Mouse (Mus musculus): Measurements from ENCODE around the gene Nodal. TPM values are rescaled to one million over a fixed set of nuclear protein-coding genes. Genes with fewer than 3 reads are reported as not detected.

The Nodal gene
- total RNA-seq, 2 experiments from 2014 or later = 0.10 TPM; not detected in 1

GRCm38 (mm10) chr10:61392584-61392983 is 25.2 kb upstream of the Nodal start:
- intact Hi-C loops (cut with DNase I) = no loop called here
- DNase-seq = no peak

- no peak for DNase-seq
- intact Hi-C loops (cut with DNase I) = no loop called here
Measured at GRCm38 (mm10) chr10:61394476-61395136, 23.2 kb upstream of the Nodal start.

- intact Hi-C loops (cut with DNase I) = no loop called here
- no peak for DNase-seq
Measured at GRCm38 (mm10) chr10:61398125-61398524, 19.6 kb upstream of the Nodal start.

- DNase-seq = peak; percentile 78 to 85
- intact Hi-C loops (cut with DNase I) = loop anchor here (1.0 kb wide), 1 partner anchor 58 kb away; no protein-coding TSS in a partner anchor
Measured at GRCm38 (mm10) chr10:61399156-61399734, 18.5 kb upstream of the Nodal start.

- intact Hi-C loops (cut with DNase I) = loop anchor here (5.0 kb wide), 1 partner anchor 203 kb away; no protein-coding TSS in a partner anchor
- no peak for DNase-seq
Measured at GRCm38 (mm10) chr10:61400407-61400806, 17.4 kb upstream of the Nodal start.

GRCm38 (mm10) chr10:61402480-61402879 is 15.3 kb upstream of the Nodal start:
- intact Hi-C loops (cut with DNase I) = loop anchor here (5.0 kb wide), 1 partner anchor 205 kb away; no protein-coding TSS in a partner anchor
- DNase-seq = no peak

GRCm38 (mm10) chr10:61402911-61403310 is 14.9 kb upstream of the Nodal start:
- intact Hi-C loops (cut with DNase I) = loop anchor here (5.0 kb wide), 1 partner anchor 206 kb away; no protein-coding TSS in a partner anchor

GRCm38 (mm10) chr10:61405958-61406357 is 11.8 kb upstream of the Nodal start:
- intact Hi-C loops (cut with DNase I) = no loop called here

More at GRCm38 (mm10) chr10:61402911-61403310, 14.9 kb upstream of the Nodal start:
- DNase-seq = no peak

GRCm38 (mm10) chr10:61409776-61410175 is 8.0 kb upstream of the Nodal start:
- intact Hi-C loops (cut with DNase I) = no loop called here
- no peak for DNase-seq

More at GRCm38 (mm10) chr10:61405958-61406357, 11.8 kb upstream of the Nodal start:
- DNase-seq = no peak

GRCm38 (mm10) chr10:61410193-61410592 is 7.6 kb upstream of the Nodal start:
- DNase-seq = no peak
- intact Hi-C loops (cut with DNase I) = no loop called here

GRCm38 (mm10) chr10:61412910-61413625 is 4.7 kb upstream of the Nodal start:
- intact Hi-C loops (cut with DNase I) = no loop called here
- DNase-seq = no peak

- no peak for DNase-seq
- intact Hi-C loops (cut with DNase I) = no loop called here
Measured at GRCm38 (mm10) chr10:61415240-61415639, 2.5 kb upstream of the Nodal start.

- DNase-seq = no peak
Measured at GRCm38 (mm10) chr10:61415890-61416289, 1.9 kb upstream of the Nodal start.

GRCm38 (mm10) chr10:61416561-61416960 is 1.2 kb upstream of the Nodal start:
- no peak for DNase-seq
- intact Hi-C loops (cut with DNase I) = no loop called here

More at GRCm38 (mm10) chr10:61415890-61416289, 1.9 kb upstream of the Nodal start:
- intact Hi-C loops (cut with DNase I) = no loop called here

- DNase-seq = no peak
- intact Hi-C loops (cut with DNase I) = no loop called here
Measured at GRCm38 (mm10) chr10:61417046-61417445, 726 bp upstream of the Nodal start.

GRCm38 (mm10) chr10:61418131-61418900 is 544 bp downstream of the Nodal start:
- no peak for DNase-seq
- intact Hi-C loops (cut with DNase I) = no loop called here

- intact Hi-C loops (cut with DNase I) = no loop called here
- no peak for DNase-seq
Measured at GRCm38 (mm10) chr10:61419146-61419545, 1.4 kb downstream of the Nodal start.

- intact Hi-C loops (cut with DNase I) = no loop called here
- no peak for DNase-seq
Measured at GRCm38 (mm10) chr10:61420011-61420410, 2.2 kb downstream of the Nodal start.

- DNase-seq = no peak
- intact Hi-C loops (cut with DNase I) = no loop called here
Measured at GRCm38 (mm10) chr10:61422861-61423260, 5.1 kb downstream of the Nodal start.

GRCm38 (mm10) chr10:61423289-61423688 is 5.5 kb downstream of the Nodal start:
- peak in 1 of 2 experiments; percentile 48 for DNase-seq

More at GRCm38 (mm10) chr10:61423289-61423688, 5.5 kb downstream of the Nodal start:
- intact Hi-C loops (cut with DNase I) = no loop called here

All from heart, postnatal 14 days (tissue).